Mouse (Mus musculus): ENCODE data around the gene Chchd1.

Gene Chchd1

GRCm38 (mm10) chr14:20725660-20726339 is 23.0 kb downstream of the Chchd1 start:
- 81% methylated on average over 6 of the region's 6 CpGs for WGBS

GRCm38 (mm10) chr14:20729871-20730270 is 27.1 kb downstream of the Chchd1 start:
- WGBS, result 91% methylated on average over 9 of the region's 9 CpGs

- 80% methylated on average over 9 of the region's 9 CpGs for WGBS
Measured at GRCm38 (mm10) chr14:20730853-20731602, 28.2 kb downstream of the Chchd1 start.

- WGBS, result 48% methylated on average over 12 of the region's 12 CpGs
Measured at GRCm38 (mm10) chr14:20733041-20733951, 30.5 kb downstream of the Chchd1 start.

GRCm38 (mm10) chr14:20733952-20734774 is 31.4 kb downstream of the Chchd1 start, which contains the start of gene Ndst2:
Gene Ndst2 (minus strand): TSS chr14:20734562.
- under 1% methylated on average over 80 of the region's 81 CpGs for WGBS

GRCm38 (mm10) chr14:20735052-20735451 is 32.2 kb downstream of the Chchd1 start:
- WGBS, result 50% methylated on average over 2 of the region's 2 CpGs

GRCm38 (mm10) chr14:20735892-20736390 is 33.1 kb downstream of the Chchd1 start:
- 75% methylated on average over 13 of the region's 13 CpGs for WGBS

GRCm38 (mm10) chr14:20737306-20737705 is 34.5 kb downstream of the Chchd1 start:
- 22% methylated on average over 14 of the region's 14 CpGs for WGBS

GRCm38 (mm10) chr14:20738511-20738910 is 35.7 kb downstream of the Chchd1 start:
- 87% methylated on average over 8 of the region's 8 CpGs for WGBS

GRCm38 (mm10) chr14:20741301-20741700 is 38.5 kb downstream of the Chchd1 start:
- WGBS, result 88% methylated on average over 9 of the region's 9 CpGs

GRCm38 (mm10) chr14:20743614-20744013 is 40.8 kb downstream of the Chchd1 start:
- 63% methylated on average over 3 of the region's 3 CpGs for WGBS

GRCm38 (mm10) chr14:20746935-20747334 is 44.1 kb downstream of the Chchd1 start:
- WGBS, result 62% methylated on average over 3 of the region's 3 CpGs

GRCm38 (mm10) chr14:20748388-20748787 is 45.6 kb downstream of the Chchd1 start:
- 46% methylated on average over 4 of the region's 4 CpGs for WGBS

GRCm38 (mm10) chr14:20749494-20750051 is 46.8 kb downstream of the Chchd1 start:
- WGBS, result 79% methylated on average over 4 of the region's 4 CpGs

- 88% methylated on average over 5 of the region's 5 CpGs for WGBS
Measured at GRCm38 (mm10) chr14:20750503-20750902, 47.7 kb downstream of the Chchd1 start.

GRCm38 (mm10) chr14:20753792-20754191 is 51.0 kb downstream of the Chchd1 start:
- 81% methylated on average over 3 of the region's 3 CpGs for WGBS
